Mouse (Mus musculus): ENCODE data around the gene Kcnh7. TPM values are rescaled to one million over a fixed set of nuclear protein-coding genes. Genes with fewer than 3 reads are reported as not detected.
A peak's percentile ranks its signal among the peaks of the same experiment; 100 is the strongest.

Gene Kcnh7
- polyA plus RNA-seq, 1 experiment from 2014 or later = 0.38 TPM

DNA sequence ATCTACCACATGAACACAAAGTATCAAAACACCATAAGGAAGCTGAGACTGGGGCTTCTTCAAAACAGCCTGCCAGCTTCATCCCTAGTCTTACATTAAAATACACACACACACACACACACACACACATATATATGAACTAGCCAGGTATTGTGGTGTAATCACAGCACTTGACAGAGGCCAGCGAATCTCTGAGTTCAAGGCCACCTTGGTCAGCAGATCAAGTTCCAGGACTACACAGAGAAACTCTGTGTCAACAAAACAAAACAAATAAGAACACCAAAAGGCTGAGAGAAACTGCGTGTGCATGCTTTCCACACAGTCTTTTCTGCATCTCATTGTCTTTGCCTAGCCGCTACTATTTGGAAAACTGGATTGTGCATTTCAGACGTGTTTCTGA, 531.6 kb downstream of the Kcnh7 start:
- no peaks in the 10 kb centered on the region for H3K36me3 ChIP-seq (replicated peaks; ENCODE audit: control insufficient read depth, insufficient read depth, low read depth, low read length)
- WGBS = 84% methylated on average over 4 of the region's 4 CpGs
- H3K4me1 ChIP-seq (ENCODE audit: control insufficient read depth, insufficient read depth, low read length) = no peaks in the 10 kb centered on the region

DNA sequence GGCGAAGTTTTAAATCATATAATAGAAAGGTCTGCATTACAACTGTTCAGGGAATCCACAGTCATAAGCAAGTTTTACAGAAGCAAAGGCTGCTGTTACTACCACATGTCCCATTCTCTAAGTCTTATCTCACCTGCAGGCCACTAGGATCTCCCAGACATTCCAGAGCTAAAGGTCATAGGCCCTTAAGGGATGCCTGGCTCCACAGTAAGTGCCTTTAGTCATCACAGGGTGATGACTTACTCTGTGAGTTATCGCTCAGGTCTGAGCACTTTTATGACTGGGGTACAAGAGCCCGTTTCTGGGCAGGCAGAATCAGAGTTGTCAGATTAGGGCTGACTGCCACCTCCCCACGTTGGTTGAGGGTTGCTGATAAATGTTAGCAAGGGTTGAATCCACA, 532.2 kb downstream of the Kcnh7 start:
- H3K4me3 ChIP-seq (ENCODE audit: low read depth, low read length) = no peak overlapping the region
- no peaks in the 10 kb centered on the region for H3K36me3 ChIP-seq (replicated peaks; ENCODE audit: control insufficient read depth, insufficient read depth, low read depth, low read length)
- H3K4me1 ChIP-seq (ENCODE audit: control insufficient read depth, insufficient read depth, low read length) = no peaks in the 10 kb centered on the region
- H3K4me2 ChIP-seq (ENCODE audit: low read depth, low read length) = no peak overlapping the region
- ATAC-seq (replicated peaks; ENCODE audit: insufficient number of reproducible peaks, low FRiP score, low TSS enrichment, low read depth) (no peak), DNase-seq (ENCODE audit: low spot score) (no peak)
- H3K9me3 ChIP-seq (replicated peaks; ENCODE audit: control insufficient read depth, low read length) = no peaks in the 10 kb centered on the region
- H3K27me3 ChIP-seq (ENCODE audit: control insufficient read depth, insufficient read depth, low read length) = no peaks in the 10 kb centered on the region
- H3K27ac ChIP-seq (replicated peaks; ENCODE audit: low read depth, low read length) = no peak overlapping the region
- no peak overlapping the region for H3K9ac ChIP-seq (replicated peaks; ENCODE audit: low read length)
- WGBS = 77% methylated on average over 4 of the region's 4 CpGs

More for the DNA sequence above, 531.6 kb downstream of the Kcnh7 start:
- Histone ChIP-seq H3K27me3 (ENCODE audit: control insufficient read depth, insufficient read depth, low read length) (no peaks in the 10 kb centered on the region), H3K9ac (replicated peaks; ENCODE audit: low read length) (no peak overlapping the region), H3K4me3 (ENCODE audit: low read depth, low read length) (no peak overlapping the region), H3K27ac (replicated peaks; ENCODE audit: low read depth, low read length) (no peak overlapping the region), H3K4me2 (ENCODE audit: low read depth, low read length) (no peak overlapping the region), H3K9me3 (replicated peaks; ENCODE audit: control insufficient read depth, low read length) (no peaks in the 10 kb centered on the region)
- DNase-seq (ENCODE audit: low spot score) = no peak
- ATAC-seq (replicated peaks; ENCODE audit: insufficient number of reproducible peaks, low FRiP score, low TSS enrichment, low read depth) = no peak

DNA sequence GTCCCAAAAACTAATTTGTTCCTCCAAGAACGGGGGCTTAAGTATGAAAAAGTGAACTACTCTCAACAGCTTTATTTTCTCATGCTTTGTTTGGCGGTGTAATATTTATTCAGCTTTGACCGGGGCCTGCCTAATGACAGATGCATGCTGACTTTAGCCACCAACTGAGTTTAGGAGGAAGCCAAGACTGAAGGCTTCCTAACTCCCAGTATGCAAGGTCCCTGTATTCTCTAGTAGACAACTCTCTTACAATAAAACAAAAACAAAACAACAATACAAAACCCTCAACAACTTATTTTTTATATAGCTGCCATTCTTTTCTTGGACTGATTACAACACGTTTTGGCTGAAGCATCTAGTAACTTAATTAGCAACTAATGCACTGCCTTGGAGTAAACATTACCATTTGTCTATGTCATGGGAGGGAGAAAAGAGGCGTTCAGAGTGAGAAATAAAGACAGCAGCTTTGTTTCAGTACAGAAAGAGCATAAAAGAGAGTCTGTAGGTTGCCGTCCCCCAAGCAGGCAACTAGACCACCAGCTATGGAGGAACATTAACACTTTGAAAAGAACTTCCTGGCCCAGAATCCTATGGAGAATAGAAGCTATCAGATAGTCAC, 537.3 kb downstream of the Kcnh7 start:
- 30% methylated on average over 6 of the region's 6 CpGs for WGBS
- Histone ChIP-seq H3K4me2 (ENCODE audit: low read depth, low read length) (peak overlapping the region; percentile 65), H3K9me3 (replicated peaks; ENCODE audit: control insufficient read depth, low read length) (no peaks in the 10 kb centered on the region), H3K27me3 (ENCODE audit: control insufficient read depth, insufficient read depth, low read length) (no peaks in the 10 kb centered on the region), H3K36me3 (replicated peaks; ENCODE audit: control insufficient read depth, insufficient read depth, low read depth, low read length) (no peaks in the 10 kb centered on the region), H3K27ac (replicated peaks; ENCODE audit: low read depth, low read length) (no peak overlapping the region), H3K4me1 (ENCODE audit: control insufficient read depth, insufficient read depth, low read length) (no peaks in the 10 kb centered on the region), H3K9ac (replicated peaks; ENCODE audit: low read length) (no peak overlapping the region; the same call in 1 of the 2 replicates), H3K4me3 (ENCODE audit: low read depth, low read length) (peak overlapping the region; percentile 40; the same call in 1 of the 2 replicates)
- ATAC-seq (replicated peaks; ENCODE audit: insufficient number of reproducible peaks, low FRiP score, low TSS enrichment, low read depth) = no peak
- DNase-seq (ENCODE audit: low spot score) = no peak

GRCm38 (mm10) chr2:62646014-62646645, 538.0 kb downstream of the Kcnh7 start, which contains the start of gene Ifih1:
Ifih1 (minus strand) TSS chr2:62646255.
- Histone ChIP-seq H3K27ac (replicated peaks; ENCODE audit: low read depth, low read length) (no peak within 1 kb of the TSS), H3K36me3 (replicated peaks; ENCODE audit: control insufficient read depth, insufficient read depth, low read depth, low read length) (no peaks in the 10 kb centered on the region), H3K4me3 (ENCODE audit: low read depth, low read length) (peak within 1 kb of the TSS; percentile 40), H3K9ac (replicated peaks; ENCODE audit: low read length) (peak within 1 kb of the TSS; percentile 60), H3K27me3 (ENCODE audit: control insufficient read depth, insufficient read depth, low read length) (no peaks in the 10 kb centered on the region), H3K9me3 (replicated peaks; ENCODE audit: control insufficient read depth, low read length) (no peaks in the 10 kb centered on the region), H3K4me2 (ENCODE audit: low read depth, low read length) (peak within 1 kb of the TSS; percentile 65), H3K4me1 (ENCODE audit: control insufficient read depth, insufficient read depth, low read length) (no peaks in the 10 kb centered on the region)
- peak; percentile 91 for ATAC-seq (replicated peaks; ENCODE audit: insufficient number of reproducible peaks, low FRiP score, low TSS enrichment, low read depth)
- WGBS = 1% methylated on average over 30 of the region's 30 CpGs
- peak; percentile 73 for DNase-seq (ENCODE audit: low spot score)

GRCm38 (mm10) chr2:62645475-62645874, 538.6 kb downstream of the Kcnh7 start:
- Histone ChIP-seq H3K9ac (replicated peaks; ENCODE audit: low read length) (peak overlapping the region; percentile 60; the same call in 1 of the 2 replicates), H3K9me3 (replicated peaks; ENCODE audit: control insufficient read depth, low read length) (no peaks in the 10 kb centered on the region), H3K36me3 (replicated peaks; ENCODE audit: control insufficient read depth, insufficient read depth, low read depth, low read length) (no peaks in the 10 kb centered on the region), H3K4me1 (ENCODE audit: control insufficient read depth, insufficient read depth, low read length) (no peaks in the 10 kb centered on the region), H3K27me3 (ENCODE audit: control insufficient read depth, insufficient read depth, low read length) (no peaks in the 10 kb centered on the region), H3K27ac (replicated peaks; ENCODE audit: low read depth, low read length) (no peak overlapping the region), H3K4me3 (ENCODE audit: low read depth, low read length) (peak overlapping the region; percentile 40), H3K4me2 (ENCODE audit: low read depth, low read length) (peak overlapping the region; percentile 65)
- 35% methylated on average over 12 of the region's 12 CpGs for WGBS
- ATAC-seq (replicated peaks; ENCODE audit: insufficient number of reproducible peaks, low FRiP score, low TSS enrichment, low read depth) (peak; percentile 26; the same call in 1 of the 2 replicates), DNase-seq (ENCODE audit: low spot score) (peak; percentile 8)

DNA sequence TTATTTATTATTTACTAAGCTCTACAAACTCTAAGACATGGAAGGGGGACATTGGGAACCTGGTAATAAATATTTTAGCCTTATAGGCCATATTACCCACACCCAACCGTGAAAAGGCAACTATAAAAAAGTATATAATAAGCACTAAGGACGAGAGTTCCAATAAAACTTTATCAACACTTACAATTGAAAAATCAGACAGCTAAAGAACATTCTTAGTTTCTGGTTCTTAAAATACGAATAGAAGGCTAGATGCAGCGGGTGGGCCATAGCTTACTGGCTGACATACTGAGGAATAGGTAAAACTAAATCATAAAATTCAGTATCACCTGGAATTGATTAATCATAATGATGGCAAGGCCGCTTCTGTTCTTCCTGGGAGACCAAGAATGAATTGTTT, 539.2 kb downstream of the Kcnh7 start:
- no peak for DNase-seq (ENCODE audit: low spot score)
- Histone ChIP-seq H3K4me3 (ENCODE audit: low read depth, low read length) (no peak overlapping the region), H3K9ac (replicated peaks; ENCODE audit: low read length) (no peak overlapping the region), H3K27me3 (ENCODE audit: control insufficient read depth, insufficient read depth, low read length) (no peaks in the 10 kb centered on the region), H3K4me1 (ENCODE audit: control insufficient read depth, insufficient read depth, low read length) (no peaks in the 10 kb centered on the region), H3K4me2 (ENCODE audit: low read depth, low read length) (no peak overlapping the region), H3K36me3 (replicated peaks; ENCODE audit: control insufficient read depth, insufficient read depth, low read depth, low read length) (no peaks in the 10 kb centered on the region), H3K27ac (replicated peaks; ENCODE audit: low read depth, low read length) (no peak overlapping the region), H3K9me3 (replicated peaks; ENCODE audit: control insufficient read depth, low read length) (no peaks in the 10 kb centered on the region)
- no peak for ATAC-seq (replicated peaks; ENCODE audit: insufficient number of reproducible peaks, low FRiP score, low TSS enrichment, low read depth)
- whole genome bisulfite sequencing = 88% methylated on average over 5 of the region's 5 CpGs
